Mouse (Mus musculus) lung, adult 2 months (tissue): Measurements from ENCODE around the gene Patz1.

ENCODE experiments used
- CTCF ChIP-seq: fragments of 200-500 bp; IDR thresholded peaks from 2 replicates; pipeline ENCODE4 v1.5.1; 2011; ENCODE audit warnings: mild to moderate bottlenecking, low read length, control low read depth; ENCODE audit not compliant: insufficient read depth
- POLR2A ChIP-seq: fragments of 200-500 bp; IDR thresholded peaks from 2 replicates; pipeline ENCODE4 v1.6.1; 2011; ENCODE audit warnings: low read depth, mild to moderate bottlenecking, control low read depth, low read length, borderline replicate concordance; ENCODE audit errors: extremely low read depth

DNA sequence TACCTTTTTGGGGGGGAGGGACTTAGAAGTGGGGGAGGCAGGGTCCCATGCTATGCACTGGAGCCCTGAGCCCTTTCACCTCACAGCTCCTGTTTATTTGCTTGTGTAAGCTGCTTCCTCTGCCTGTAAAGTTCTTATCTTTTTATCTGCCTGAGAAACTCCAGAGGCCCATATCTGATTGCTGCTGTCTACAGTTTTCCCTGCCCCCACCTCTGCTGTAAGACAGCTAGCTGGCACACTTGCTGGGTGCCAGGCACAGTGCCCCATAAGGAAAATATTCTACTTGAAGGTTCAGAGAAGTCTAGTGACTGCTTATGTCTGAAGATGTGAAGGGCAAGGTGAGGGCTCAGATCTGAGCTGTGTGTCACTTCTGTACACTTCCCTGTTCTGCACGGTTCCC is 24.6 kb downstream of the Patz1 start:
- TF ChIP-seq POLR2A: no peak
- no peak for TF ChIP-seq CTCF
